Mouse (Mus musculus) liver, embryonic 14.5 days (tissue): ENCODE measurements around the gene Col18a1.

Experiments
- CTCF ChIP-seq: IDR thresholded peaks from 2 replicates; pipeline ENCODE4 v1.5.1; 2016; ENCODE audit warnings: antibody characterized with exemption, low read depth, control low read depth
- EP300 ChIP-seq: IDR thresholded peaks from 2 replicates; pipeline ENCODE4 v1.6.1; 2016; ENCODE audit warnings: antibody characterized with exemption, low read depth

DNA sequence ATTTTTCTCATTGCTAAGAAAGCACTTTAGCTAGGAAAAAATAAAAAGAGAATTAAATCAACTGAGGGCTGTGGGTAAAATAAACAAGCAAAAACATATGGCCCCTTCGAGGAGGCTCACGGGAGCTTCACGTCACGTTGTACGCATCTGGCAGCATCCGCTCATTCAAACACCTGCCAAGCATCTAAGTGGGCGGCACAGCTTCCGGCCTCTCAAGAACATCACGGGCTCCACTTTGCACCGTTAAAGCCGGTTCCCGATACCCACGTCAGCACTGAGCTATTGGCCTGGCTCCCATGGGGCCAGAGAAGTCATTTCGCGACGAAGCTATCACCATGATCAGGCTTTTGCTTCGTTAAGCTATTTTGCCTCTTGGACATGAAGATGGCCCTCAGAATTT, 26.4 kb upstream of the Col18a1 start:
- TF ChIP-seq CTCF (no peak), EP300 (no peak)
